Mouse (Mus musculus) forebrain, embryonic 14.5 days (tissue): ENCODE results near the gene Rin2. TPM values are rescaled to one million over a fixed set of nuclear protein-coding genes. Genes with fewer than 3 reads are reported as not detected.

Experiments
- ATAC-seq: fragments of 200-750 bp; cut with Nextera tagmentation; 2 replicates; pipeline ENCODE4 v1.8.0; 2017; ENCODE audit warnings: mild to moderate bottlenecking, moderate library complexity
- DNase-seq: peaks from one replicate; pipeline ENCODE4 v3.0.0-alpha.2; 2015; ENCODE audit warnings: low spot score
- H3K27ac ChIP-seq: fragments of 300-500 bp; sonication (generic); 2 replicates; pipeline ENCODE4 v1.5.1; 2014; ENCODE audit warnings: low read depth, mild to moderate bottlenecking, control low read depth, low read length, moderate library complexity
- H3K27me3 ChIP-seq: fragments of 300-500 bp; sonication (generic); replicated peaks from 2 replicates; pipeline ENCODE4 v1.6.1; 2014; ENCODE audit warnings: low read length, control low read depth, mixed read lengths; ENCODE audit not compliant: control insufficient read depth, insufficient read depth
- H3K36me3 ChIP-seq: fragments of 300-500 bp; sonication (generic); 2 replicates; pipeline ENCODE4 v1.6.1; 2014; ENCODE audit warnings: low read length, control low read depth; ENCODE audit not compliant: control insufficient read depth, insufficient read depth
- H3K4me1 ChIP-seq: fragments of 300-500 bp; sonication (generic); 2 replicates; pipeline ENCODE4 v1.6.1; 2014; ENCODE audit warnings: antibody characterized with exemption, low read length, control low read depth; ENCODE audit not compliant: control insufficient read depth, insufficient read depth
- H3K4me2 ChIP-seq: fragments of 300-500 bp; sonication (generic); 2 replicates; pipeline ENCODE4 v1.6.1; 2014; ENCODE audit warnings: mild to moderate bottlenecking, control low read depth, low read length
- H3K4me3 ChIP-seq: fragments of 300-500 bp; sonication (generic); 2 replicates; pipeline ENCODE4 v1.5.1; 2014; ENCODE audit warnings: low read depth, low read length, control low read depth
- H3K9ac ChIP-seq: fragments of 300-500 bp; sonication (generic); 2 replicates; pipeline ENCODE4 v1.6.1; 2014; ENCODE audit warnings: mild to moderate bottlenecking, low read length, control low read depth, moderate library complexity
- H3K9me3 ChIP-seq: fragments of 300-500 bp; sonication (generic); replicated peaks from 2 replicates; pipeline ENCODE4 v1.6.1; 2016; ENCODE audit warnings: low read length, control low read depth, mixed read lengths; ENCODE audit not compliant: control insufficient read depth
- WGBS: fragments of 180-500 bp; shearing (Covaris S2); extraction: QIAGEN DNeasy Blood & Tissue Kit; methylation state at CpG from one replicate; pipeline ENCODE4 v1.1.7; 2014; 5-methylcytosine and 5-hydroxymethylcytosine counted together
- polyA plus RNA-seq: library from polyadenylated mRNA; unstranded; fragments of >200 nt; fragmentation: Nextera tagmentation; extraction: Ambion mirVana; gene quantifications from 2 replicates; pipeline ENCODE4 v1.2.1, GENCODE M21; 2014

Gene Rin2
- polyA plus RNA-seq, 1 experiment from 2014 or later: 9.0 TPM

DNA sequence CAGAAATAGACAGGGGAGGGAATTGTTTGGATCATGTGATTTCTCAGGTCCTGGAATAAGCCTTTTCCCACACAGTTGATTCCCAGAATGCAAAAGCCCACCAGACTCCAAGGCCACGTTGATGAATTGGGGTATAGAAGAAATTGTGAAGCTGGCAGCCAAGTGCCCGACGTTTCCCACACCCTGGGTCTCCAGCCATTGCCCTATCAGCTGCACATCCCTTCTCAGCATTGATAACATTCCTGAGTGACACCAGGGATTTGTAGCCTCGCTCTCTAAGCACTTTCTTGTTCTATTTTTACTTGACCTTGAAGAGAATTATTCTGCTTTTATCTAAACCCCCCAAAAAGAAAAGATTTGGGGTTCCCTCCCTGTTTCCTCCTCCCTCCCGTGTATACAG, 142.2 kb downstream of the Rin2 start:
- Histone ChIP-seq H3K36me3 (no peaks in the 10 kb centered on the region), H3K4me2 (no peak overlapping the region), H3K4me3 (no peak overlapping the region), H3K9me3 (peaks cover 15% of the 10 kb centered on the region), H3K27me3 (no peaks in the 10 kb centered on the region), H3K27ac (no peak overlapping the region), H3K4me1 (no peaks in the 10 kb centered on the region), H3K9ac (no peak overlapping the region)
- DNase-seq (no peak), ATAC-seq (no peak)
- WGBS: 81% methylated on average over 5 of the region's 5 CpGs

DNA sequence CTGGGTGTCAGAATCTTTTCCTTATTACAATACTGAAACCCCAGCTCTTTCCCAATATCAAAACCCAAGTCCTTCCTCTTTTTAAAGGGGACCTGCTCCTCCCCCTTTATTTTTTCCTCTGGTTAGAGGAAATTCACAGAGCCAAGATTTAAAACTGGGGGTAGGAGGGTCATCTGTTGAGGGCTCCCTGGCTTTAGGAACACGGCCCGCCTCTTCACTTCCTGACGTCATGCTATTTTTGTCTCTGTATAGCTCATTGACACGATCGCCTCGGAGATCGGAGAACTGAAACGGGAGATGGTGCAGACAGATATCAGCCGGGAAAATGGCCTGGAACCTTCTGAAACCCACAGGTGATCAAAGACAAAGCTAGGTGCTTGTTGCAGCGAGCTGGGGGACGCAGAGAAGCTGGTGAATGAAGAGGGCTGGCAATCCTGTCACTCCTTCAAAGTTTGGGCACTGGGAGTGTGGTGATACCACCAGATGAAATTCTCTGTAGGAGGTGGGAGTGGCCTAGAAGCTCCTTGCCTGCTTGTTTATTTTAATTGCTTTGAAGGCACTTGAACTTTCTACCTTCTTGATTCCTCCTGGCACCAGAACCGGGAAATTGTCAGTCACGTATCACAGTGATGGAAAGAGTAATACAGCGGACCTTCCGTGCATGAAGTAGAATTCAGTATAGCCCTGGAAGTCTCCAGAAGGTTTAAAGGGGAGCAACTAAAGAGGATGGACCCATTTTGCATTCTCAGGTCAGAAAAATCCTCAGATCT, 147.2 kb downstream of the Rin2 start:
- Histone ChIP-seq H3K4me3 (no peak overlapping the region), H3K4me1 (no peaks in the 10 kb centered on the region), H3K36me3 (no peaks in the 10 kb centered on the region), H3K27me3 (no peaks in the 10 kb centered on the region), H3K9ac (no peak overlapping the region), H3K9me3 (no peaks in the 10 kb centered on the region), H3K27ac (no peak overlapping the region), H3K4me2 (no peak overlapping the region)
- 95% methylated on average over 15 of the region's 15 CpGs for WGBS
- no peak for ATAC-seq
- DNase-seq: no peak

DNA sequence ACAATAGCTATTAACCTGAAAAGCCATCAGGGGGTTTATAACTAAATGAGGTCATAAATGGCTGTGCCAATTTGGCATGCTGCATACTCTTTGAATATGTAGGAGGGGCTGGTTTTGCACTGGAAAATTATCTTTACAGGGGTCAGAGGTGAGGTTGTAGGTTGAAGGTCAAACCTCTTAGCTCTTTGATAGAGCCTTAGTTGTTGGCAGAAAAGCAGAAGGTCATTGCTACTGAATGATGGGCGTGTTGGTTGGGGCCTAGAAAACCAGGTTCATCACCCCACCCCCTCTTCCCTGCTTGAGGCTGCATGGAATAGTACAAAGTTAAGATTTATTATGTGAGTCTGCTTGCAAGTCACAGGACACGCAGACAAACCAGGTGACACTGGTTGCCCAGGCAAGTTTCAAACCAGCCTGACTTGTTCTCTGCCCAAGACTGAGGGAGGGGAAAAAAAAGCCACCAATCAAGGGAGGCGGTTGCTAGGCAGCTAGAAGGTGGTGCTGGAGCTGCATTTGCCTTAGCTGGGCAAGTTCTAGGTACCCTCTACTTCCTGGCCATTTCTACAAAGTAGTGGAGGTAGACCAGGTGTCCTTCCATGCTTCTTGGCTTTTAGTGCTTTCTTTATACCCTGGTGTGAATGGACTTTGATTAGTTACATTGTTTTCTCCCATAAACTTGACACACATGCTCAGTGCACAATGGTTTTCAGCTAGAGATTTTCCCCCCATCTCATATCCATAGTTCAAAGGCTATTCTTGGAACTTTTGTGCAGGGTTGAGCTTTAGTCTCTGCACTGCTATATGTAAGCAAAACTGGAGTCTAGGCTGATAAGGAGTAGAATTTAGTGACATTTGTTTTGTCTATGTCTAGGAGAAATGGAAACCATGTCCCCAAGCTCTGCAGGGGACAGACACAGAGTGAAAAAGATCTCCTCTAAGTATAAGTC, 148.0 kb downstream of the Rin2 start:
- DNase-seq (no peak), ATAC-seq (no peak)
- Histone ChIP-seq H3K27me3 (no peaks in the 10 kb centered on the region), H3K9ac (no peak overlapping the region), H3K4me1 (no peaks in the 10 kb centered on the region), H3K27ac (no peak overlapping the region), H3K9me3 (no peaks in the 10 kb centered on the region), H3K36me3 (no peaks in the 10 kb centered on the region), H3K4me3 (no peak overlapping the region), H3K4me2 (no peak overlapping the region)
- WGBS: 86% methylated on average over 3 of the region's 3 CpGs

DNA sequence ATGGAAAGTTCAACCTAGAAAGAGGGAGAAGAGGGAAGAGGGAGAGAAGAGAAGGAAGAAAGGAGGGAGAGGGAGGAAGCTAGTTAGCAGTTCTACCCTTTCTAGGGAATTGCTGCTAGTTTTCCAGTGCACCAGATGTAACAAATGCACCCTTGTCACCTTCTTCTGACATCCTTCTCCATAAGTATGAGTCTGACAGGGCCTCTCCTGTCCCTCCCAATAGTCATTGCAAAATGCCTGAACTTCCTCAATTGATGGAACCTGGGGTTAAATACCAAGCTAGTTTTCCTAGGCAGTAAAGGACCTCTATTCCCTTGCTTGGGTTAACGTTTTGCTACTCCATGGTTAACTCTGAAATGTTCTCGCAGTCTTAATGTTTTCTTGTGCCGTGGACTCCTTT, 149.7 kb downstream of the Rin2 start:
- no peak overlapping the region for H3K4me2 ChIP-seq
- ATAC-seq: no peak
- no peak overlapping the region for H3K27ac ChIP-seq
- no peaks in the 10 kb centered on the region for H3K36me3 ChIP-seq
- DNase-seq: no peak
- no peaks in the 10 kb centered on the region for H3K4me1 ChIP-seq
- H3K27me3 ChIP-seq: no peaks in the 10 kb centered on the region
- WGBS: 89% methylated on average over 3 of the region's 3 CpGs
- H3K4me3 ChIP-seq: no peak overlapping the region
- H3K9me3 ChIP-seq: no peaks in the 10 kb centered on the region
- no peak overlapping the region for H3K9ac ChIP-seq

DNA sequence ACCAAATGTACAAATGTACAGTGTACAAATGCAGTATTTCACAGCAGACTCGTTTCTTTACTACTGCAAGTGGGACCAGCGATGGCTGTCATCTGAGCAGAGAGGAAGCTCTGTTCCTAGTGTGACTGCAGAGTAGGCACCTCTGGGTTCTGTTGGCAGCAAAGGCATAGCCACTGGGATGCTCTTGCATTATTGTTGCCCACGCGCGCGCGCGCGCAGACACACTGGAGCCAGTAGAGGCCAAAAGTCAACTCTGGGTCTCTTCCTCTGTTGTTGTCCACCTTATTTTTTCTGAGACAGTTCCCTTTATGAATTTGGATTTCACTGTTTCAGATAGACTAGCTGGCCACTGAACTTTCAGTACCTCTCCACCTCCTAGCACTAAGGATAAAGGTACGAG, 150.2 kb downstream of the Rin2 start:
- Histone ChIP-seq H3K27me3 (no peaks in the 10 kb centered on the region), H3K4me2 (no peak overlapping the region), H3K9me3 (no peaks in the 10 kb centered on the region), H3K27ac (no peak overlapping the region), H3K4me3 (no peak overlapping the region), H3K9ac (no peak overlapping the region), H3K4me1 (no peaks in the 10 kb centered on the region), H3K36me3 (no peaks in the 10 kb centered on the region)
- ATAC-seq: no peak
- no peak for DNase-seq
- WGBS: 97% methylated on average over 10 of the region's 10 CpGs

DNA sequence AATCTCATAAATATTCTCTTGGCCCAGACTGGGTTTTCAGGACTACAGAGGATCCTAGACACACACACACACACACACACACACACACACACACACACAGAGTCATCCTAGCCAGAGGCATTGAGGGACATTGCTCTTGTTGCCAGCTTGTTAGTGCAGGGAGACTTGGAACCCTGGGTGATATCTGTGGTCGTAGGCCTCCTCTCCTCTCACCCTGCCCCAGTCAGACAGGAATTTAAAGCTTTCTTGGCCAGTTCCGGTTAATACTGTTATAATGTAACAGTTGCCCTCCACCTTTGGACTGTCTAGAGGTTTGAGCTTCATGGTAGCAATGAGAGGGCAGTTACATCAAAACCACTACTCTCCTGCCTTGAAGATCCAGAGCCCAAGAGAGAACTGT, 152.9 kb downstream of the Rin2 start:
- Histone ChIP-seq H3K27me3 (no peaks in the 10 kb centered on the region), H3K4me3 (no peak overlapping the region), H3K9ac (no peak overlapping the region), H3K27ac (no peak overlapping the region), H3K4me2 (no peak overlapping the region), H3K36me3 (no peaks in the 10 kb centered on the region), H3K9me3 (no peaks in the 10 kb centered on the region), H3K4me1 (peaks cover 10% of the 10 kb centered on the region; the same call in 1 of the 2 replicates)
- WGBS: 80% methylated on average over 2 of the region's 2 CpGs
- DNase-seq (no peak), ATAC-seq (no peak)

DNA sequence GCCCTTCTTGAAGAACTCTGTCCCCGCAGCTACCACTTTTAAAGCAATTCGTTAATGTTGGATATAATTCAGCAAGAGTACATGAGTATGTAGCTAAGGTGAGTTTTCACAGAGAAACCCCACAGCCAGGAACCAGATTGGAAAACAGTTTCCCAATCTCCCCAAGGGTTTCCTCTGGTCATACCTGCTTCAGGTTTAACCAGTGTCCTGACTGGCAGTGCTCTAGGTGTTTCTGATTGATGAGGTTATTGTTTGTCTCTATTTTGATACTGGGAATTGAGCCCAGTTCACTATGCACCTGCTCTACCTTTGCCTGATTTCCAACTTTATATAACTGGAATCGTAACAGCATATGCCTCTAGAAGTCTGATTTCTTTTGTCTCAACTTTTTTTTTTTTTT, 153.6 kb downstream of the Rin2 start:
- ATAC-seq (no peak), DNase-seq (no peak)
- no peak overlapping the region for H3K9ac ChIP-seq
- H3K9me3 ChIP-seq: no peaks in the 10 kb centered on the region
- no peak overlapping the region for H3K27ac ChIP-seq
- no peak overlapping the region for H3K4me3 ChIP-seq
- no peaks in the 10 kb centered on the region for H3K36me3 ChIP-seq
- no peak overlapping the region for H3K4me2 ChIP-seq
- H3K27me3 ChIP-seq: no peaks in the 10 kb centered on the region
- WGBS: 96% methylated on average over 3 of the region's 3 CpGs
- peaks cover 10% of the 10 kb centered on the region; the same call in 1 of the 2 replicates for H3K4me1 ChIP-seq

DNA sequence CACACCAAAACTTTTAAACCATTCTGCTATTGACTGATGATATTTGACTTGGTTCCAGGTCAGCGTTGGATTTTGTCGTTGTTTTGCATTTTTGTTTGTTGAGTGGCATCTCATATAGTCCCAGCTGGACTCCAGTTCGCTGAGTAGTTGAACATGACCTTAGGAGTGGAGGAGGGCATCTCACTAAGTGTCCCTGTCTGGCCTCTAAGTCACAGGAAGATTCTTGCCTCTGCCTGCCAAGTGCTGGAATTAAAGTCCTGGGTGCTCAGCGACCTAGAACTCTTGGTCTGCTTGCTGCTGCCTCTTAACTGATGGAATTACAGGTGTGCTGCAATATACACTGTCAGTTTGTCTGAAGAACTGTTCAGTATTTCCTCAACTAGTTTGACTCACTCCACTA, 154.2 kb downstream of the Rin2 start:
- H3K36me3 ChIP-seq: no peaks in the 10 kb centered on the region
- WGBS: 89% methylated on average over 4 of the region's 4 CpGs
- ATAC-seq (no peak), DNase-seq (no peak)
- no peak overlapping the region for H3K4me3 ChIP-seq
- no peak overlapping the region for H3K9ac ChIP-seq
- no peak overlapping the region for H3K27ac ChIP-seq
- H3K9me3 ChIP-seq: no peaks in the 10 kb centered on the region
- H3K27me3 ChIP-seq: no peaks in the 10 kb centered on the region
- no peak overlapping the region for H3K4me2 ChIP-seq
- H3K4me1 ChIP-seq: peaks cover 10% of the 10 kb centered on the region; the same call in 1 of the 2 replicates

DNA sequence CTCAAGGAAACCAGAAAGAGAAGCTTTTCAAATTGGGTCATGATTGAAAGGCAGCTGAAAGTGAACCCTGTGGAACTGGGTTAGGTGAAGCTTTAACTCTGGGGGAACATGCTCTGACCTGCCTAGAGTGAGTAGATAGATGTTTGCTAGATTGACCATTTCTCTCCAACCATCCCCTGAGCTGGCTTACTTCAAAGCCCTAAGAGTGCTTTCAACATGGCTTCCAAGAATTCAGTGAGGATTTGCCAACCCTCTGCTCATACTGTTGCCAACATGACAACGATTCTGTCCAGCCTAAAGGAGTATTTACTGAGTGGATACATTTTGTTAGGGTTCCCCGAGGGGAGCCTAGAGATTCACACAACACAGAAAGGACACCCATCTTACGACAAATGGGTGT, 155.4 kb downstream of the Rin2 start:
- WGBS: 87% methylated on average over 3 of the region's 3 CpGs
- Histone ChIP-seq H3K27ac (no peak overlapping the region), H3K4me1 (peaks cover 10% of the 10 kb centered on the region; the same call in 1 of the 2 replicates), H3K9me3 (no peaks in the 10 kb centered on the region), H3K36me3 (no peaks in the 10 kb centered on the region), H3K9ac (no peak overlapping the region), H3K4me3 (no peak overlapping the region), H3K4me2 (no peak overlapping the region), H3K27me3 (no peaks in the 10 kb centered on the region)
- ATAC-seq (no peak), DNase-seq (no peak)
